Mouse (Mus musculus): ENCODE measurements around the gene Fzd7.

The Fzd7 gene

DNA sequence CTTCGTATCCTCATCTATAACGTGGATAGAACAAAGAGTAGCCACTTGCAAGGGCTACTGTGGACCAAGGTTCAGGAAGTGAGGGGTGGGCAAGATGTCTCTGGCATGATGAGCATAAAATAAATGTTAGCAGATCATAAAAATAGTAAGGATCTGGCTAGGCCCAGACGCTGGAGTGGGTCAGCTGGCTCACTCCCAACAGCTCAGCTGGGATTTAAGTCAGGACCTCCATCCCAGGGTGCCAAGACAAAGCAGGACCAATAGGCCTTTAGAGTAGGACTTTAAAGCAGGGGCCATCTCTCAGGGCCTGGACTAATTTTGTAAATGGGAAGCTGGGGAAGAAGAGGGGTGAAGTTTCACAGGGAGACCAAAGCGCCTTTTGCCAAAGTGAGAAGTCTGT, 11.5 kb upstream of the Fzd7 start:
- DNase-seq (ENCODE audit: low read depth, low spot score): no peak

DNA sequence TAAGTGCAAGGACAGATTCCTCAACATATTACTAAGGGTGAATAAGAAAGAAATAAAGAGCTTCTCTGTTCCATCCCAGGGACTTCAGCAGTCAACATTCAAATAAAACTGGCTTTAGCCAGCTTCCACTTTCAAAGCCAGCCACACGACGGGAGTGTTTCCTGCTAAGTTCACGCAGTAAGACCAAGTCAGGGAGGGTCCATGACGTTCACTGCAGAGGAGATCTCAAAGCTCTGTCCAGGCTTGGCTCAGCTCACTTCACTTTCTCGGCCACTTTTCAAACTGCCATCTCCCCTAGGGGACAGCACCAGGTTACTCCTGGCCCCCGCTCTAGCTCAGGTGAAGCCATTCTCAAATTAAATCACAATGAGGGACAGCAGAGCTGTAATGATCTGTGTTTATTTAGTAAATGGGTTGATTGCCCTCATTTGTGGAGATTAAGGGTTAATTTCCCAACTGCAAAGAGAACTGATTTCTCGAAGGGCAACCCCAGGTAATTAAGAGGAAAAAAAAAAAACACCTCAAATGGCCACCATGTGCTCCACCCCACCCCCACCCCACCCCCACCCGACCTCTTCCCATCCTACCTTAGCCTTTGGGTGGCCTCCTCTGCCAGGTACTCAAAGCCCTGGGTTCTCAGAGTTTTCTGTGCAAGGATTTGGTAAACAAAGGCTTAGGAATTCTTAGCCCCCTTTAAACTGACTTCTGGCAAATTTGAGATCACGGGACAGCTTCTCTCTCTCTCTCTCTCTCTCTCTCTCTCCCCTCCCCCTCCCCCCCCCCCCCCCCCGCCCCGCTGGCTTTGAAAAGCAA, 9.7 kb upstream of the Fzd7 start:
- DNase-seq (ENCODE audit: low read depth, low spot score): no peak

DNA sequence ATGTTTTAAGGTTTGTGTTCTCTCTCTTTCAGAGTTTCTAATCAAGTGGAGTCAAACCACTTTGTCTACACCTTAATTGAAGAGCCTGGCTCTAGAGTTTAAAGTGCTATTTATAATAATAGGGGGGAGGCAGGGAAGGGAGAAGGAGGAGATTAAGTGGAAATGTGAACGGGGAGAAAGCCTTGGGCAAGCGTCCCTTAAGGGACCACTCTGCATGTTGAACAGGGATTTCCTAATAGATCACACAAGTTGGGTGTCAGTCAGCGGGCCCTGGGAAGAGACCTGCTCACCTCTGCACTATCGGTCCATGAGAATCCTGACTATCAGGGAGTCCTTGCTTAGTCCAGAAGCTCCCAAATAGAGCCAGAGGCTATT, 9.1 kb upstream of the Fzd7 start:
- no peak for DNase-seq (ENCODE audit: low read depth, low spot score)

DNA sequence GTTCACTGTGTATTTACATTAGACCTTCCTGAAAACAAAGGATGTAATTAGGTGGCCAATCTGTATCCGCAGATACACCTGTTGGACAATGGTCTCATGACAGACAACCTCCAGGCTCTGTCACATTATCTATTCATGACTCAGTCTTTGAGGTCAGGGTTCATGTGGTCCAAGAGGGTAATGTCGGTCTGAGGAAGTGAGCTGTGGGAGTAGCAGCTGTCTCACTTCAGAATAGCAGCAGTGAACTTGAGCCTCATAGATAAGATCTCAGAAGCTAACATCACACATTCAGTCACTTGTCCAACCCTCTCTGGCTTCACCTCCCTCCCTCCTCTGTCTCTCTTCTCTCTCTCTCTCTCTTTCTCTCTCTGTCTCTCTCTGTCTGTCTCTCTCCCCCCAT, 6.6 kb upstream of the Fzd7 start:
- DNase-seq (ENCODE audit: low read depth, low spot score): no peak

DNA sequence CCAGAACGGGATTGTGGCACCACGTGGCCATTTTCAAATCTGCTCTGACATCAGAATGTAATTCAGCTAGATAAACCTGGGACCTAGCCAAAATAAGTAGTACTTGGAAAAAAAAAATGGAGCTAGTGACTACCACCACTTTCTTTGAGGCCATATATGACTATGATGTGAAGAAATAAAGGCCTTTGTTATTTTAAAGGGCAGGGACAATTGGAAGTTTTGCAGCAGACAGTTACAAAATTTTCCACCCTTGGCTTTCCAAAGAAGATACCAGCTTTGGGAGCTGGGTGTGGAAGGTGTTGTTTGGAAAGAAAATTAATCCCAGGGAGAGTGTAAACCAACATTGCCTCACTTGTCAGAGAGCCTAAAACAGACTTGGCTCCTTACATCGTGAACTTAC, 3.3 kb upstream of the Fzd7 start:
- no peak for DNase-seq (ENCODE audit: low read depth, low spot score)

DNA sequence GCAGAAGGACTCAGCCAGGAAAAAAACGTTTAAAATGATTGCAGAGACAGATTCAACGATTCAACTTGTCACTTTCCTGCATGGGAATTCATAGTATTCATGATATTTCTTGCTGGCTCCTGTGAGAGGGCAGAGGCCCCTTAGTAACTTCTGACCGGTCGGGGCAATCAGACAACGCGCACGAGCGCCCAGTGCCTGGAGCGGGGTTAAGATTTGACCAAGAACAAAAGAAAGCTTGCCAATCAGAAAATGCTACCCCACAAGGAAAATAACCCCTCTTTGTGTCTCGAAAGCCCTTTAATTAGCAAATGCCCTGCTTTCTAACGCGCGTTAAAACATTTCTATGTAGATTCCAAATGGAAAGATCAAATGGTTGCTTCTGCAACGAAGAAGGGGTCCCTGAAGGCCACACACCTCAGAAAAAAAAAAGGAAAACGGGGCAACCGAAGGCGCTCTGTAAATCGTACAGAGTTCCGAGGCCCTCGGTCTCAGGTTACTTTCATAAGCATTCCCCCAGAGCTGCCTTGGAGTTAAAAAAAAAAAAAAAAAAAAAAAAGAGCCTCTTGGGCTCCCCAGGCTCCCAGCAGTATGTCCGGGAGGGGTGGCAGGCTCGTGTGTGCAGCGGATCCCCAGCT, 1.3 kb upstream of the Fzd7 start:
- no peak for DNase-seq (ENCODE audit: low read depth, low spot score)

DNA sequence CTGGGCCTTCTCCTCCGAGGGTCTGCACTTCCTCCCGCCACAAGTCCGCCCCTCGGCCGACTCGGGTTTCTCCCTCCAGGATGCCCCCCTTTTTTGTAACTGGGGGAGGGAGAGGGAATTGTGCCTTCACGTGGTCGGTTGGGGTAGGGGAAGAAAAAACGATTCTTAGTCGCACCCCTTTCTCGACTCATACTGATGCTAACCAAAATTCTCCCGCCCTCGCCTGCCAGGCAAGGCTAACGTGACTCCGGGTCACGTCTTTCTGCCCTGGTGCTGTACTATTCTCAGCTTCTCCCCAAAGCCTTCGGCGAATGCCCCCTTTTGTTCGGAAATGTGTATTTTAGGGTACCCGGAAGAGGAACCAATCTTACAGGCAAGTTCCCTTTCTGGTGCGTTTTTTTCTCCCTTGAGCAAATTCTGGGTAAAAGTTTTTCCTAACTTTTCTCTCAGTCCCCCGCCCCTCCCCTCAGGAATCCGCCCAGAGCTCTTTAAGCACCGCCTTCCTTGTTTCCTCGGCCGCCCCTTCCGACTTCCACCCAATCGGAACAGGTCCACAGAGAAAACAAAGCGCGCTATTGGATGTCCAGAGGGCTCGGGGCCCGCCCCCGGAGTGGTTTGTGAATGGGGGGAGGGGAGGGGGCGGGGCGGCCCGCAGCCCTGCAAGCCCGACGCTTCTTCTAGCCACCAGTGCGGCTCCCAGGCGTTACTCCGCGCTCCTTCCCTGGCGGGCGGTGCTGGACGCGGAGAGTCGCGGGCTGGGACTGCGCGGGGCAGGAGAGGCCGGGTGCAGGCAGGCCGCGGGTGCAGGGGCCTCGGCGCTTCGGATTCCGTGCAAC, 550 bp upstream of the Fzd7 start:
- peak; percentile 56 for DNase-seq (ENCODE audit: low read depth, low spot score)

DNA sequence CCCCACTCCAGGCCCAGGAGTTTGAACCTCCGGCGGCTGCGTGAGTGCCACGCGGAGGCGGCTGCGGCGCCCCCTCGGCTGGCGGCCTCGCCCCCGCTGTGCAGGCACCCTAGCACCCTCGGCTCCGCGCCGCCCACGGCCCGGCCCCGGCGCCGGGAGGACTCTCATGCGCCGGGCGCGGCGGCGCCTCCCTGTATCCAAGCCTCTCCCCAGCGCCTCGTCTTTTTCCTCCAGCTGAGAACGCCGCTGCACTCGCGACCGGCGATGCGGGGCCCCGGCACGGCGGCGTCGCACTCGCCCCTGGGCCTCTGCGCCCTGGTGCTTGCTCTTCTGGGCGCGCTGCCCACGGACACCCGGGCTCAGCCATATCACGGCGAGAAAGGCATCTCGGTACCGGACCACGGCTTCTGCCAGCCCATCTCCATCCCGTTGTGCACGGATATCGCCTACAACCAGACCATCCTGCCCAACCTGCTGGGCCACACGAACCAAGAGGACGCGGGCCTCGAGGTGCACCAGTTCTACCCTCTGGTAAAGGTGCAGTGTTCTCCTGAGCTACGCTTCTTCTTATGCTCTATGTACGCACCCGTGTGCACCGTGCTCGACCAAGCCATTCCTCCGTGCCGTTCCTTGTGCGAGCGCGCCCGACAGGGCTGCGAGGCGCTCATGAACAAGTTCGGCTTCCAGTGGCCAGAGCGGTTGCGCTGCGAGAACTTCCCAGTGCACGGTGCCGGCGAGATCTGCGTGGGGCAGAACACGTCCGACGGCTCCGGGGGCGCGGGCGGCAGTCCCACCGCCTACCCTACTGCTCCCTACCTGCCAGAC, 684 bp downstream of the Fzd7 start:
- DNase-seq (ENCODE audit: low read depth, low spot score): no peak

DNA sequence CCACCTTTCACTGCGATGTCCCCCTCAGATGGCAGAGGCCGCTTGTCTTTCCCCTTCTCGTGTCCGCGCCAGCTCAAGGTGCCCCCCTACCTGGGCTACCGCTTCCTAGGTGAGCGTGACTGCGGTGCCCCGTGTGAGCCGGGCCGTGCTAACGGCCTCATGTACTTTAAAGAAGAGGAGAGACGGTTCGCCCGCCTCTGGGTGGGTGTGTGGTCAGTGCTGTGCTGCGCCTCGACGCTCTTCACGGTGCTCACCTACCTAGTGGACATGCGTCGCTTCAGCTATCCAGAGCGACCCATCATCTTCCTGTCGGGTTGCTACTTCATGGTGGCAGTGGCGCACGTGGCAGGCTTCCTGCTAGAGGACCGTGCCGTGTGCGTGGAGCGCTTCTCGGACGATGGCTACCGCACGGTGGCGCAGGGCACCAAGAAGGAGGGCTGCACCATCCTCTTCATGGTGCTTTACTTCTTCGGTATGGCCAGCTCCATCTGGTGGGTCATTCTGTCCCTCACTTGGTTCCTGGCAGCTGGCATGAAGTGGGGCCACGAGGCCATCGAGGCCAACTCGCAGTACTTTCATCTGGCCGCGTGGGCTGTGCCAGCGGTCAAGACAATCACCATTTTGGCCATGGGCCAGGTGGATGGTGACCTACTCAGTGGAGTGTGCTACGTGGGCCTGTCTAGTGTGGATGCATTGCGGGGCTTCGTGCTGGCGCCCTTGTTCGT, 1.5 kb downstream of the Fzd7 start:
- no peak for DNase-seq (ENCODE audit: low read depth, low spot score)

DNA sequence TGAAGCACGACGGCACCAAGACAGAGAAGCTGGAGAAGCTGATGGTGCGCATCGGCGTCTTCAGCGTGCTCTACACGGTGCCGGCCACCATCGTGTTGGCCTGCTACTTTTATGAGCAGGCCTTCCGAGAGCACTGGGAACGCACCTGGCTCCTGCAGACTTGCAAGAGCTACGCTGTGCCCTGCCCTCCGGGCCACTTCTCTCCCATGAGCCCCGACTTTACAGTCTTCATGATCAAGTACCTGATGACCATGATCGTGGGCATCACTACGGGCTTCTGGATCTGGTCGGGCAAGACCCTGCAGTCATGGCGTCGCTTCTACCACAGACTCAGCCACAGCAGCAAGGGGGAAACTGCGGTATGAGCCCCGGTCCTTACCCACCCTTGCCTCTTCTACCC, 2.1 kb downstream of the Fzd7 start:
- DNase-seq (ENCODE audit: low read depth, low spot score): no peak

DNA sequence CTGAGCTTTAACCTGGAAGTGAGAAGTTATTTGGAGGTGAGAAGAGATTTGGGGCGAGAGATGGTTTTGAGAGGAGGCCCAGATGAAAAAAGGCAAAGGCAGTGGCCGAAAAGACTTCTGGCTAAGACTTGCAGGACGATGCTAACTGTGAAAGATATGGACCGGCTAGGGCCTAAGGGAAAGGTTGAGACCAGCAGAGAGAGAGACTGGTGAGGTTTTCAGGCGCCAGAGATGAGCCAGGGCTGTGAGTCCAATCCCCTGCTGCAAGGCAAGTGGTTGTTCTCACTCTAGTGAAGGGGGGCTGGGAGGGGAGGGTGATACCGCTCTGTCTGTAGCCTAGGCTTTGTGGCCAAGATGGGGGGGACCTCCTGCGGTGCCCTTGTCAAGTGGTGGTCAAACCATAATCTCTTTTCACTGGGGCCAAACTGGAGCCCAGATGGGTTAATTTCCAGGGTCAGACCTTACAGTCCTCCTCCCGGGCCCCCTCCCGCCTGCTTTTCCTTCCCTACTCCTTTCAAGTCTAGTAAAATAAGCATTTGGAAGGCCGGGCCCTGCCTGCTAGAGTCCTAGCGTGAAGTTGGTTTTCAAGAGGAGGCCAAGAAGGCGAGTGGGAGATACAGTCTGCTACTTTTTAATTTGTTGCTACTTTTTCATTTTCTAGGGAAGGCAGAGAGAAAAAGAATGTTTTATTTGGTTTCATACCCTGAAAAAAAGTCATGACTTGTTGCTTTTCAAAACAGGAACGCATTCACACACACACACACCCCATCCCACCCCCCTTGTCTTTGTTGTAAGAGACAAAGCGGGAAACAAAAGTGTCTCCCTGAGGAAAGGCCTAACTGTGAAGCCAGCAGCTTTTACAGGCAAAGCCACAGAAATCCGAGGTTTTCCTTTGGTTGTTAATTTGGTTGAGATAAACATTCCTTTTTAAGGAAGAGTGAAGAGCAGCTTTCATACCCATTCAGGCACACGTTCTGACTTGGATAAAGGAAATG, 2.9 kb downstream of the Fzd7 start:
- no peak for DNase-seq (ENCODE audit: low read depth, low spot score)

DNA sequence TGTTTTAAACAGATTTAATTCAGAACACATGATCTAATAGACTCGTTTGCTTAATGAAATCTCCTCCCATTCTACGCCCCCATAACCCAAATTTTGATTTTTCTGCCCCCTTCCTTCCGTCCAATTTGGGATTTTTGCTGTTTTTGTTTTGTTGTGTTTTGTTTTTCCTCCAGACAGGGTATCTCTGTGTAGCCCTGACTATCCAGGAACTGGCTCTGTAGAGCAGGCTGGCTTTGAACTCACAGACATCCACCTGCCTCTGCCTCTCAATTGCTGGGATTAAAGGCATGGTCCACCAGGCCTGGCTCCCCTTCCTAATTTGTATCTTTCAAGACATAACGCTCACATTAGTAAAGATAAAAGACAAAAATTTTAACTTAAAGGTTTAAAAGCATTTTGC, 3.6 kb downstream of the Fzd7 start:
- no peak for DNase-seq (ENCODE audit: low read depth, low spot score)

DNA sequence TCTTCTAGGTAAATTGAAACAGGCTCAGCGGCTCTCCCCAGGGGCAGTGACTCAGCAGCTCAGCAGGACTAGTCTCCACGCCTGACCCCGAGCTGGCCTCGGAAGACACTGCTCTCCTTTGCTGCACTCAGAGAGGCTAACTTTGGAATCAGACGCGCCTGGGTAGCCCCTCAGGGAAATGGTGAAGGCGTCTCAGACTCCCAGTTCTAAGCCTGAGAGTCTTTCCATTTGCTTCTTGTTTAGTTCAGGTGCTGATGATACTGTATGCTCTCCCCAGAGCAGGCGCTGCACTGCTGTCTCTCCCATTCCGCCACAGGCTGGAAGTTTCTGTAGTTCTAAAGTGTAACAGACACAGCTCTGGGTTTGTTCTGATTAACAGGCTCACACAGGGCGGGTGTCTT, 5.4 kb downstream of the Fzd7 start:
- no peak for DNase-seq (ENCODE audit: low read depth, low spot score)

DNA sequence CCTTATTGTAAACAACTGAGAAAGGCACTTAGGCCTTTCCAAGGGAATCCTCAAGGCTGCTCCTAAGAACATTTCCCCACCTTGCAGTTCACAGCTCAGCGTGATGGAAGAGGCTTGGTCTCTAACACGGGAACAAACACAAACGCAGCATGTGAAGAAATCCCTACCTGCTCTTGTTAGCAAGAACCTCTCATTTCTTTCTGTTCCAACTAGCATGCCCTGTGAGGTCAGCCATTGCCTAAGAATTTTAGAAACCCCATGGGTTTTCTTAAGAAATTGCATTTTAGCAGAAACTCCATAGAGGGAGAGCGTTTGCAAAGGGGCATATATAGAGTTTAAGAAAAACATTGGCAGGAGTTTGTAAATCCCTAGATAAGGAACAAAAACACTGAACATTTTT, 6.3 kb downstream of the Fzd7 start:
- DNase-seq (ENCODE audit: low read depth, low spot score): no peak

DNA sequence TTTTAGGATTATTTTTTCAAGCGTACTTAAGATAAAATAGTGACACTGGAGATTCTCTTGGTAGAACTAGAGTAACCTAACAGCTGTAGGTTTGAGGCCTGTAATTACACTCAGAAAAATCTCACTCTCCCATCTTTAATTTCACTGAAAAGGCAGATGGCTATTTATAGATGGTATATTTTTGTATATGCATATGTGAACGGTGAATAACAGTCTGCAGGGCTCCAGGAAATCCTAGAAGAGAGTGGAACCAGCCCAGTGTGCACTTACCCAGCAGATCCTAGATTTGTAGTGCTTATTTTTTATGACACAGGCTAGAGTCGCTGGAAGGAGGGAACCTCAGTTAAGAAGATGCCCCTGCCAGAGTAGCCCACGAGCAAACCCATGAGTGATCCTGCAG, 6.8 kb downstream of the Fzd7 start:
- DNase-seq (ENCODE audit: low read depth, low spot score): no peak

DNA sequence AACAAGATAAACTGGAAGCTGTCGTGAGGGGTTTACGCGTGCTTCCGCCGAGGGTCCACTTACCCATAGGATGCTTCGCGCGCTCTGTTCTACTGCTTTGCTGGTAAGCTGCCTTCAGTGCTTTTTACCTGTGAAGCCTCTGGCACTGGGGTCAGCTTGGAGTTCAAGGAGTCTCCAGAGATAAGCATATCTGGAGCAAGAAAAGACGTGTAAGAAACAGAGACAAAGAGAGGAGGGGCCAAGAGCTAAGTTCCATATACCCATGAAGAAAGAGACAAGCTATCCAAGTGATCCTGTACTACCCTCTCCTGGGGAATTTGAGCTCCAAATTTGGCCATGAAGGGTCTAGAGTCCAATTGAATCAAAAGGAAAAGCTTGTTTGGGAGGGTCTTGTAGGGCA, 9.3 kb downstream of the Fzd7 start:
- no peak for DNase-seq (ENCODE audit: low read depth, low spot score)

DNA sequence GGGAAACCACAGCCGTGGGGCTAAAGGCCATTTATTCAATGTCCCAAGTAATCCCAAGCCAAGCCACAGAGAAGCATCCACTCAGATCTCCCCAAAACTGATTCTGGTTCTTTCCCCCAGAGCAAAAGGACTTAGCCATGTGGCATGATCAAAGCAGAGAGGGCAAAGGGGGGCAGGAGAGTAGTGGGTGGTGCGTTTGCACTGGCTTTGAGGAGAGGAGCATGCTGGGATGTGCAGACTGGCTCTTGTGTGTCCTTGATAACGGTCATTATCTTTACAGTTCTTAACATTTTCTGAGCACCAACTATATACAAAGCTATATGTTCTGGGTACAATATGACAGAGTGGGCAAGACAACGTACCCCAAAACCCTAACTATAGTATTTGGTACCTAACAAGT, 10.2 kb downstream of the Fzd7 start:
- DNase-seq (ENCODE audit: low read depth, low spot score): no peak

DNA sequence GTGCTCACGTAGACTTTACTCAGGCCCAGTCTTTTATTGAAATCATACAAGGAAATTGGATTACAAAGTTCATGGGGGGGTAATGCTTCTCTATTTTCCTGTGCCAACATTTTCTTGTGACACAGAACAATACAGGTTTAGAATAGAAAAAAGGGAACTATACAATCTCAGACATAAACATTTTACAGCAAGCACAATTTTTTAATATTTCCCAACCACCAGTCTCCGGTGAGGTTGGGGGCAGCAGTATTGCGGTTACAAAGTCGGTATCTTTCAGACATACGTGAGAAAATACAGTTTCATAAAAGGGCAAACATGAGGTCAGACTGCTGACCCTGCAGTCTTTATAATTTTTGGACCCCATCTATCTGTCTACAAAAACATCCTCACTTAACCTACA, 13.7 kb downstream of the Fzd7 start:
- no peak for DNase-seq (ENCODE audit: low read depth, low spot score)

DNA sequence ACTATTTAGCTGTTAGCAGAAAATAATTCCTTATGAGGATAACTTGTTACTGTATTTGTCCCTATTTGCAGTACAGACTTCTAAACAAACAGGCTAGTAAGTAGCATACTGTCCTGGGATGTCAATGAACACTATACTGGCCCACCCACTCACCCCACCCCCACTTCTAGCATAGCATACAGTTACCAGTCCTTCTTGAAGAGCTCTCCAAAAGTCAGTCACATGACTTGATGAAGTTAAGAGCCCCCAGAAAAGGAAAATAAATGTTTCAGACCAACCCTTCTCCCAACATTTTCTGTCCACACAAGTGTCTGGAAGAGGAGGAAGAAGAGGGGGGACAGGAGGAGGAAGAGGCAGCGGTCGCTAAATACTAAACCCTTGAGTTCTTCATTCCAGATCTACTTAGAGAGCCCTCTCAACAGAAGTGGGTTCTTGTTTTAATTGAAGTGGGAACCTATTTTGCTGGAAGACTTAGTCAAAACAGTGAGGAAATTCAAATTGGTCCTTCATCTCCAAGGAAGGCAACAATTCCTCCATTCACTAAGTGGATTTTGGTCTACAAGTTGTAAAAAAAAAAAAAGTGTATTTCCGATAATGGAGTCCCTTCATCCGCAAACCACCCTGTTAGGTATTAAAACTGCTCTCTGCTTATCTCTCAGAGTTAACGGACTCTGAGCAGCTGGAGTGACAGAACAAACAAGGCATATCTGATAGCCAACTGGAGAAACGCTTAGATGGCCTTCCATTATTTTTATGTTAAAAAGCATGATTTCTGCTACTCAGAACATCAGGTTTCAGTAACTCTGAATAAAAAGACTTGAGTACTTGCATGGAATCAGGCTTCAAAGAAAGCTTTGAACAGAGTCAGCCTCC, 15.8 kb downstream of the Fzd7 start:
- no peak for DNase-seq (ENCODE audit: low read depth, low spot score)

Data from c-Kit-negative CD71-positive TER-119-positive erythroid progenitor cells, embryonic 14.5 days (primary cell).